Mouse (Mus musculus): Measurements from ENCODE around the gene Gramd1b.
A peak's percentile ranks its signal among the peaks of the same experiment; 100 is the strongest.
"Not testable (repeated sequence)": the region's sequence is repeated elsewhere in the genome, so short reads cannot be mapped to it uniquely, and the experiment has no call there.

Gene Gramd1b

GRCm38 (mm10) chr9:40511970-40512369 is 19.2 kb downstream of the Gramd1b start:
- no peak for DNase-seq (ENCODE audit: low spot score)

DNA sequence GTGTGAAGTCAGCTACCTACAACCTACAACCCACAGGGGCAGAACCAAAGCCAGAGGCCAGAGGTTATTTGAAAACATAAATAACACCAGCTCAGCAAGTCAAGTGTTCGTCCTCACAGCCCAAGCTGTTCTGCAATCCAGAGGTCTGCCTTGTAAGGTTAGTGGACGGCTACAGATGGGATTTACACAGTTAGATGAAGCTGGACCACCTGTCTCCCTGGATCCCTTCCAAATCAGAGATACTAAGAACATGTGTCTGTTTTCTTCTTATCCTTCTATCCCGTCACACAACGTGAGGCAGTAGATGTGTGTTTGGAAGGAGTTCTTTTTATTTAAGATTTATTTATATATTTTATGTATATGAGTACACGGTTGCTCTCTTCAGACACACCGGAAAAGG is 21.7 kb downstream of the Gramd1b start:
- no peak for DNase-seq (ENCODE audit: low spot score)

DNA sequence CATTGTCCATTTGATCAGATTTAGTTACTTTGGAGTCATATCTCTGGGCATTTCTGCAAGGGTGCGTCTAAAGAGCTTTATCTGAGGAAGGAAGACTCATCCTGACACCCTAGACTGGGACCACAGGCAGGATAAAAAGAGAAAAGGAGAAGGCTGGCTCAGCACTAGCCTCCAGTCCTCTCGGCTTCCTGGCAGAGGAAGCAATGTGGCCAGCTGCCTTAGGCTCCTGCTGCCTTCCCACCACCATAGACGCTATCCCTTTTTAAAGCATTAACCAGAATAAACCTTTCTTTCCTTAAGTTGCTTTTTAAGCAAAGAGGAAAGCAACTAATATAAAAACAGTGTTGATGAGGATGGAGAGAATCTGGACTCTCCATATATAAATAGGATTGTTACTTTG is 24.6 kb downstream of the Gramd1b start:
- no peak for DNase-seq (ENCODE audit: low spot score)

- no peak for DNase-seq (ENCODE audit: low spot score)
Observed at GRCm38 (mm10) chr9:40505471-40506312, 25.5 kb downstream of the Gramd1b start.

DNA sequence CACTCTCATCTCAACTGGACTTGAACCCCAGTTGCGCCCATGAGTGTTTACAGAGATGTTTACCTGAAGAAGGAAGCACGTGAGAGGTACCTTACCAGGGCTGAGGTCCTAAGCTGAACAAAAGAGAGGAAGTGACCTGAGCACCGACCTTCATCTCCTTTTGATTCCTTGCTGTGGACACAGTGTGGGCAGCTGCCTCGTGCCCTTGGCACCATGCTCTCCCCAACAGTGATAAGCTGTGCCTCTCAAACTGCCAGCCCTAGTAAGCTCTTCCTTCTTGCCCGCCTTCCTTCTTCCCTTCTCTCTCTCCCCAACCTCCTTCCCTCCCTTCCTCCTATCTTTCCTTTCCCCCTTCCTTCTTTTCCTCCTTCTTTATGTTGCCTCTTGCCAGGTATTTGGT is 26.3 kb downstream of the Gramd1b start:
- no peak for DNase-seq (ENCODE audit: low spot score)

DNA sequence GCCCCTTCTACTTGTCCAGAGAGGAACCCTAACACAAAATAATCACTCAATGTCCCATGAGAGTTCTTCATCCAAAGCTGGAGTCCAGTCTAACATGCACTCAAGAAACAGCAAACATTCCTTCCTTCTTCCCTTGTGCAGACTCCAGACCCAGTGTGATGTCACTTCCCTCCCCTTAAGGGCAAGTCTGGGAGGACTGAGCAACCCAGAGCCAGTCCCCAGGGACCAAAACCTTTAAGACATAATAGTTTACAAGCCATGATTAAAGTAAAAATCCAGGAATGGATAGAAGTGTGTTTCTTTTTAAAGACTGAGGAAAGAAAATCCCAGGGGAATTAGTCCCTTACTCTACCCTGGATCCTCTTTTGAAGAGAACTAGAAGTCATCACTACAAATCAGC is 30.5 kb downstream of the Gramd1b start:
- DNase-seq (ENCODE audit: low spot score) = no peak

DNA sequence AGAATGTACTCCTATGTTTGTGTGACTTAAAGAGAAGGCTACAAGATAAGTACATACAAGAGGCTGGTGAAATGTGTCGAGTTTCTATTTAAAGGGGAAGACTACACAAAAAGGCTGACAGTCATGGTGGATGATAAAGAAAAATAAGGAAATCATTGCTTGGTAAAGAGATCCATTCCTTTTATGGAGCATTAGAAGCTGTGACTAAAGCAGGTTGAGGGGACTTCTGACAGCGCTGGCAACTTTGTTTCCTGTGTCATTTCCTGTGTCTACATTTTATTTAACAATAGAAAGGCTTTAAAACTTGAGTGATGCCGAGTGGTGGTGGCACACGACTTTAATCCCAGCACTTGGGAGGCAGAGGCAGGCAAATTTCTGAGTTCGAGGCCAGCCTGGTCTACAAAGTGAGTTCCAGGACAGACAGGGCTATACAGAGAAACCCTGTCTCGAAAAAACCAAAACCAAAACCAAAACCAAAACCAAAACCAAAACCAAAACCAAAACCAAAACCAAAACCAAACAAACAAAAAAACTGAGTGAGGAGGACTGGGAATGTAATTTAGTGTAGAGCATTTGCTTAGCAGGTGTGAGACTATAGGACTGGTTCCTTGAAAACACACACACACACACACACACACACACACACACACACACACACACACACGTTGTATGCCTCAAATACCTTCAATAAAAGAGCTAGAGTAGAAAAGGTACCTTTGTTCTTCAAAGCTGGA is 48.7 kb downstream of the Gramd1b start:
- DNase-seq (ENCODE audit: low spot score) = not testable (repeated sequence)

DNA sequence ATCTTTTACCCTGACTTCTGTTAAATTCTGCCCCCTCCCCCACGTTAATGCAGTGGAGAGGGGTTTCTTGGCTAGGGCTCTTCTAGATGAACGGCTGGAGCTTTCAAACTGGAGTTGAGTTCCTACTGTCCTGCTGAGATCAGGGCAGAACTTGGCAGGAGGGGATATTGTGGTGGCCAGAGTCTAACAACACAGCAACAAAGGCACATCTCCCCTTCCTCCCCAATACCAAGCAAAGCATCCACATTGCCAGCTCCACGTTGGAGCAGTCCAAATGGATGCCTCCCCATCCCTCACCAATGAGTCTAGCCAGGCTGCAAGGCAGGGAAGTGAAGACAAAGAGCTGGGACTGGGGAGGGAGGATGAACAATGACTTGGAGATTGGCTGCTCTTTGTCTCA is 49.9 kb downstream of the Gramd1b start:
- DNase-seq (ENCODE audit: low spot score) = no peak

- peak; percentile 66 for DNase-seq (ENCODE audit: low spot score)
Observed at GRCm38 (mm10) chr9:40479333-40479732, 51.9 kb downstream of the Gramd1b start.

GRCm38 (mm10) chr9:40478146-40478900 is 52.9 kb downstream of the Gramd1b start:
- no peak for DNase-seq (ENCODE audit: low spot score)

DNA sequence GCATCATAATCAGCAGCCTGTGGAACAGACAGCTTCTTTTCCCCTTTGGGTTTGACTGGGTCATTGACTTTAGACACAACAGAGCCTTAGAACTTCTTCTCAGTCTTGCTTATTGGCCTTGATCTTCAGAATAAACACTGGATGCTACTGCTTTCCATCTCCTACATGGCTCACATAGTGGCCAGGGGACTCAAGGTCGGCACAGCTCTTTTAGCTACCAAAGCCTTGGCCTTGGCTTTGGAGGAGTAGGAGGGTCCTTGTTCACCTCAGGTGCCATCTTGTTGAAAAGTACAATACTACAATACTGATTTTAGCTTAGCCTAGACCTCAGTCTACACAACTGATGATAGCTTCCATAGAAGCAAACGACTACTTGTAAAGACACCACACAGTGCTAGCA is 53.6 kb downstream of the Gramd1b start:
- DNase-seq (ENCODE audit: low spot score) = no peak

DNA sequence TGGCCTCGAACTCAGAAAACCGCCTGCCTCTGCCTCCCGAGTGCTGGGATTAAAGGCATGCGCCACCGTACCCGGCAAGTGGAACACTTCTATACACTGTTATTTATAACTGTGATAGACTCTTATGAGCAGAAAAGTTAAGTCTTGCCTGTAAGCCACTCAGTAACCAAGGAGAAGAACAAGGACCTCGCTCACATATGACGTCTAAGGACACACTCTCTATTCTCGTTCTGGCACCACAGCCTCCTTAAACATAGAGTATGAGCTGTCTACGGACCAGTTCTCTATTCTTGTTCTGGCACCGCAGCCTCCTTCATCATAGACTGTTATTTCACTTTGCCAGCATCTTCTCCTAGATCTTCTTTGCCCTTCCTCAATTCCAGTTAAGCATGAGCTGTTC is 55.1 kb downstream of the Gramd1b start:
- DNase-seq (ENCODE audit: low spot score) = no peak

- DNase-seq (ENCODE audit: low spot score) = no peak
Observed at GRCm38 (mm10) chr9:40472961-40473510, 58.1 kb downstream of the Gramd1b start.

GRCm38 (mm10) chr9:40469403-40470137 is 61.6 kb downstream of the Gramd1b start:
- DNase-seq (ENCODE audit: low spot score) = no peak

- no peak for DNase-seq (ENCODE audit: low spot score)
Observed at GRCm38 (mm10) chr9:40466782-40467181, 64.4 kb downstream of the Gramd1b start.

GRCm38 (mm10) chr9:40465596-40465995 is 65.6 kb downstream of the Gramd1b start:
- no peak for DNase-seq (ENCODE audit: low spot score)

DNA sequence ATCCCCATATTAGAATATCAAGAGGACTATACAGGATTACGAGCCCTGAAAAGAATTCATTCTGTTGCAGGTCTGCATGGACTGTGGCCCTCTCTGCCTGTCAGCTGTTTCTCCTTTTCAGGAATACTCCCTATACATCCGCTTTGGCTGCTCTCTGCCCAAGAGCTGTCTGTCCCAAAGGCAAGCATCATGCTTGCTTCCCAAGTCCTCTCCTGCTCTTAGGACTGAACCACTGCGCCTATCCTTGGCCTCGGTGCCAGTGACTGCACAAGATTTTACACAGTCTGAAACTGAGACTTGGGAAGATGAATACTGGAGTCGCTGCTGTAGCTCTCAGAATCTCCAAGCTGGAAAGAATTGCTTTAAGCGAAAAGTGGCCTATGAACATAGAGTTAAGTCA is 68.8 kb downstream of the Gramd1b start:
- DNase-seq (ENCODE audit: low spot score) = no peak

DNA sequence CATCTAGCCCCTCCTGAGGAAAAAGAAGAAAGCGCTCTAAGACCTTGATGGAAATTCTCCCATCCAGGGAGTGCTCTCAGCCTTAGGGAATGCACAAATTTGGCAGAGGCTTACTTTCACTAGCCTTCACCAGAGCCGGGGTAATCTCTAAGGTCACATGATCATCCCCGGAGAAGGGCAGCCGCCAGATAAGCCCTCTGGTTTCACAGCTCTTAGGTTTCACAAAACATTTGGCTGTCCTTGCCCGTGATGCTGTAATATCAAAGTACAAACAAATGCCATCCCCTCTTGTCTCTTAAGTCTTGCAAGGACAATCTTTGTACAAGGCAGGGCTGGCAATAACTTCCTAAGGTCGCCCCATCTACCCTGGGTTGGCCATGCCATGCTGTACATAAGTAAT is 70.4 kb downstream of the Gramd1b start:
- peak; percentile 55 for DNase-seq (ENCODE audit: low spot score)

DNA sequence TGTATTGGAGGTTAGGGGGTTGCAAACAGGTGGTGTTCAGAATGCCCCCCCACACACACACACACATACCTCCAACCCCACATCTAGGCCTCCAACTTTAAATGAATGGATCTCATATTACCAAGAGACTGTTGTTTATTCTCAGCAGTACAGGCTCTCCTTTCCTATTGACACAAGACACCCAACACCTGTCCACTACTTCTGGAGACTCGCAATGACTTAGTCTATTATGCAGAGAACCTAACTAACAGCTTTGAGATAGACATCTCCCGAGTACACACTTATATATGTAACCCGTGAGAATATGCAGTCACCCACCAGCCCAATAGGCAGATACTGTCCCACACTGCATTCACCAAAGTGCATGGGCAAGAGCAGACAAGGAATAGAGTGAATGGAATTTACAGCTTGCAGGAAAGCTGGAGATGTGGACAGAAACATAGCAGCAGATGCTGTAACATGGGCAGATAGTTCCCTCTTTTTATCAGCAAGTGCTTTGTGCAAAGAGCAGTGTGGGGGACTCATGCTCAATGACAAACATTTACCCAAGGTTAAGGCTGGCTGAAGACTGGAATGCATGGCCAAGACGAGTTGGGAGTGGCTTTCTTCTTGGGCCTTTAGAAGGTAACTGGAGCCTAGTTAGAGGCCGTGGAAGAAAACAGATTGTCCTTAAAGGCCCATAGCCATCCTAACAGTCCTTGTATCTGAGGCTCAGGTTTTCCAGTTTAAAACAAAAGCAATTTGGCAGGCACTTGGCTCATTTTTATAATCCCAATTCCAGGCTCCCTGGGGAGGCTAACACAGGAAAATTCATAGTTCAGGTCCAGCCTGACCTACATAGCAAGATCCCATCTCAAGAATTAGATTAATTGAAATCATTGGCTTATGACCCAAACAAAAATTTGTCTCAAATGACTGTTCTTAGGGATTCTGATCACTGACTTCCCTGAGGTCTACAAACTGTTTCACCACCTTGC is 71.6 kb downstream of the Gramd1b start:
- no peak for DNase-seq (ENCODE audit: low spot score)

- DNase-seq (ENCODE audit: low spot score) = no peak
Observed at GRCm38 (mm10) chr9:40458559-40459303, 72.5 kb downstream of the Gramd1b start.
